Mouse (Mus musculus) myocyte (in vitro differentiated cells): ENCODE measurements at regions not wholly inside any gene's neighbourhood (a gene's known extent, or its start where the extent isn't known, plus 50 kb on each side); places are given as distances from the start of the nearest gene placed in this dataset.
A peak's percentile ranks its signal among the peaks of the same experiment; 100 is the strongest.

Experiments used
- H3K27me3 ChIP-seq: one replicate; pipeline ENCODE4 v1.6.1; 2011; ENCODE audit not compliant: control insufficient read depth, insufficient read depth, insufficient read length
- H3K36me3 ChIP-seq: one replicate; pipeline ENCODE4 v1.6.1; 2011; ENCODE audit not compliant: control insufficient read depth, insufficient read depth
- H3K4me2 ChIP-seq: one replicate; pipeline ENCODE4 v1.6.1; 2011; ENCODE audit warnings: low read depth, control low read depth
- H3K4me3 ChIP-seq: one replicate; pipeline ENCODE4 v1.5.1; 2011; ENCODE audit warnings: mild to moderate bottlenecking, control low read depth, moderate library complexity
- H3K79me2 ChIP-seq: one replicate; pipeline ENCODE4 v1.6.1; 2011; ENCODE audit not compliant: control insufficient read depth, insufficient read depth
- H3ac ChIP-seq: one replicate; pipeline ENCODE4 v1.6.1; 2011; ENCODE audit not compliant: control insufficient read depth, insufficient read length
- CEBPB ChIP-seq: IDR thresholded peaks from 2 replicates; pipeline ENCODE4 v1.6.1; 2011; ENCODE audit warnings: mild to moderate bottlenecking, moderate library complexity; ENCODE audit not compliant: poor library complexity, insufficient read depth, severe bottlenecking
- E2F4 ChIP-seq: IDR thresholded peaks from one replicate; pipeline ENCODE4 v1.6.1; 2011; ENCODE audit warnings: mild to moderate bottlenecking, control low read depth, moderate library complexity; ENCODE audit not compliant: insufficient read depth
- MAX ChIP-seq: IDR thresholded peaks from one replicate; pipeline ENCODE4 v1.6.1; 2011; ENCODE audit warnings: low read depth, mild to moderate bottlenecking, control low read depth
- MYOD1 ChIP-seq, 3 experiments: IDR thresholded peaks; one replicate each; pipeline ENCODE4 v1.6.1; 2011; ENCODE audit warnings: control low read depth in 2 of 3, low read depth in 2 of 3, mild to moderate bottlenecking in 2 of 3, moderate library complexity in 1 of 3; ENCODE audit not compliant: insufficient read length in 2 of 3, control insufficient read depth in 1 of 3
- MYOG ChIP-seq, 3 experiments: IDR thresholded peaks; one replicate each; pipeline ENCODE4 v1.6.1; 2011; ENCODE audit warnings: control low read depth in 2 of 3, low read depth in 2 of 3, mild to moderate bottlenecking in 2 of 3; ENCODE audit not compliant: insufficient read length in 2 of 3, control insufficient read depth in 1 of 3, insufficient read depth in 1 of 3
- POLR2A ChIP-seq: IDR thresholded peaks from one replicate; pipeline ENCODE4 v1.6.1; 2011; ENCODE audit warnings: low read depth, mild to moderate bottlenecking, control low read depth, moderate library complexity; ENCODE audit not compliant: insufficient read length
- POLR2AphosphoS2 ChIP-seq: IDR thresholded peaks from one replicate; pipeline ENCODE4 v1.6.1; 2011; ENCODE audit warnings: low read depth, control low read depth; ENCODE audit not compliant: insufficient read length
- REST ChIP-seq: IDR thresholded peaks from one replicate; pipeline ENCODE4 v1.6.1; 2011; ENCODE audit warnings: mild to moderate bottlenecking, control low read depth, moderate library complexity; ENCODE audit not compliant: insufficient read depth, insufficient read length
- SRF ChIP-seq: IDR thresholded peaks from one replicate; pipeline ENCODE4 v1.6.1; 2011; ENCODE audit warnings: low read depth; ENCODE audit not compliant: control insufficient read depth, insufficient read length
- TCF12 ChIP-seq: IDR thresholded peaks from one replicate; pipeline ENCODE4 v1.6.1; 2011; ENCODE audit warnings: mild to moderate bottlenecking, control low read depth; ENCODE audit not compliant: poor library complexity, insufficient read depth, severe bottlenecking
- TCF3 ChIP-seq: IDR thresholded peaks from one replicate; pipeline ENCODE4 v1.6.1; 2011; ENCODE audit warnings: low read depth, control low read depth; ENCODE audit not compliant: insufficient read length
- USF1 ChIP-seq: IDR thresholded peaks from one replicate; pipeline ENCODE4 v1.6.1; 2011; ENCODE audit warnings: low read depth, mild to moderate bottlenecking, control low read depth, moderate library complexity

DNA sequence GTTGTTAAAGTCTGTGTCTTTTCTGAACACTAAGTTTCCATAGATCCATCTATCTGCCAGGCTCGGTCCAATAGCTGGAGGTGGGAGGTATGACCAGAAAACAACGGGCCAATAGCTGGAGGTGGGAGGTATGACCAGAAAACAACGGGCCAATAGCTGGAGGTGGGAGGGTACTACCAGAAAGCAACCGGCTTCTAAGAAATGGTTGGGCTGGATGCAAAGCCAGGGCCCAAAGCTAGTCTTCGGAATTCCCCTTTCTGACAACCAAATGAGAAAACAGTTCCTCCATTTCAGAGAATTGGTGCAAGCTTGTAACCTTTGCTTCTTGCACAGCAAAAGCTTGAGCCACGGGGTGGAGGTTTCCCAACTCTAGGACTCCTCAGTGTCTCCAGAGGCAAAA, 147.1 kb upstream of the 1600014C23Rik start:
- Histone ChIP-seq H3K36me3 (no peaks in the 10 kb centered on the region), H3K79me2 (no peaks in the 10 kb centered on the region), H3ac (no peak overlapping the region), H3K27me3 (no peaks in the 10 kb centered on the region), H3K4me2 (no peak overlapping the region), H3K4me3 (no peak overlapping the region)
- TF ChIP-seq POLR2AphosphoS2, result no peak
- TF ChIP-seq REST, result no peak
- no peak for TF ChIP-seq CEBPB
- TF ChIP-seq POLR2A, result no peak
- TF ChIP-seq MYOG (IDR thresholded peaks at IDR 0.05; ENCODE audit: control insufficient read depth in 1 of 3, insufficient read depth in 1 of 3, insufficient read length in 2 of 3, low read depth in 2 of 3), result no peak
- no peak for TF ChIP-seq SRF
- no peak for TF ChIP-seq MAX
- no peak for TF ChIP-seq TCF3
- no peak for TF ChIP-seq E2F4
- TF ChIP-seq TCF12, result no peak
- TF ChIP-seq MYOD1 (IDR thresholded peaks at IDR 0.05; ENCODE audit: control insufficient read depth in 1 of 3, insufficient read length in 2 of 3, low read depth in 2 of 3), result no peak
- no peak for TF ChIP-seq USF1

DNA sequence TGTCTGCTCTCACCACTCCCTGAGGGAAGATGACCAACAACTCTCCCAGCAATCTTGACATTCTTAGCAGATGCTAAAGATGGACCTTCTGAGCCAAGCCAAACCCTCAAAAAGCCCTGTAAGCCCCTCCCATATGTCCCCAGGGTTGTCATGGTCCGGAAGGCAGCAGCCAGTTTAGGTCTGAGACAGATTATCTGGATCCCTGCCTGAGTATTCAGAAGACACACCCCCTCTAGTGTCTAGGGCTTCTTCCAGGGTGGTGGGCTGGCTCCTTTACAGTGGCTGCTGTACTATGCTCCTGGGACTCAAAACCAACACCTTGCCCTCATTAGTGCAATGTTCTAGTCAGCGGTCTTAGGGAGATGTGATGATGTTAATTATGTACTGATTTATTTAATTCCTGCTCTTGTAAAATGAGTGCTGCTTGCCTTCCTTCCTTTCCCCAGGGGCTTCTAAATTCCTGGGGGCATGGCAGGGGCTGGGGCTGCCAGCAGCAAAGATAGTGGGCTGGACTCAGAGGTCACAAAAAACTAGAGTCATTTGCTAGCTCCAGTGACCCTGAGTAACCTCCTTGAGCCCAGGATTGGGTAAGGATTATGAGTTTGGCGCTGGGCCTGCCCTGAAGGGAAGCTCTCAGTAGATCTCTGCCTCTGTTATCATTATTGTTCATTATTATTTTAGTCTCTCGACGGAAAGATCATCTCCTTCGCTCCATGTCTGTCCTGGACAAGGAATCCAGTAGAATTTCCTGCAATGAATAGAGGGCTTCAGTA, 146.0 kb upstream of the 1600014C23Rik start:
- H3ac ChIP-seq, result no peak overlapping the region
- no peak for TF ChIP-seq TCF3
- TF ChIP-seq MAX, result no peak
- no peak overlapping the region for H3K4me2 ChIP-seq

GRCm38 (mm10) chr17:45878394-45878793, 144.8 kb upstream of the 1600014C23Rik start:
- TF ChIP-seq REST (no peak), CEBPB (no peak)
- no peak overlapping the region for H3K4me2 ChIP-seq
- H3K36me3 ChIP-seq, result no peaks in the 10 kb centered on the region
- no peaks in the 10 kb centered on the region for H3K27me3 ChIP-seq
- H3K4me3 ChIP-seq, result no peak overlapping the region
- no peaks in the 10 kb centered on the region for H3K79me2 ChIP-seq
- H3ac ChIP-seq, result no peak overlapping the region

More for the DNA sequence above, 146.0 kb upstream of the 1600014C23Rik start:
- no peaks in the 10 kb centered on the region for H3K79me2 ChIP-seq
- H3K4me3 ChIP-seq, result no peak overlapping the region
- H3K27me3 ChIP-seq, result no peaks in the 10 kb centered on the region
- H3K36me3 ChIP-seq, result no peaks in the 10 kb centered on the region

DNA sequence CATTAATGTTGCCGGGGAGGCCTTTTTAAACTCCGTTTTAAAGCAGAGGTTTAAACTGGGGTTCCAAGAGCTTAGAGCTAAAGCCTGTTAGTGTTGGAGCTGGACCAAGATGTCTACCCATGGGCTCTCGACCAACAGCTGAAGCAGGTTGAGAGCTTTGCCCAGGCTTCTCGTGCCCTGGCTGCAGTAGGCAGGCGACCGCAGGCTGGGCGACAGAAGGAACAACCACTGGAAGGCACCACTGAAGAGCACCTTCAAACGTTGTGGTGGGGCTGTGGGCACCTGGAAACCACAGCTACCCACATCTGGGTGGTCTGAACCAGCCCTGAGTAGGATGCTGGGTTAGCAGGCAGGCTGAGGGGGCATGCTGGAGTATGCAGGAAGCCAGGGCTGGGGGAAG, 141.7 kb upstream of the 1600014C23Rik start:
- no peak for TF ChIP-seq MYOG (IDR thresholded peaks at IDR 0.05; ENCODE audit: control insufficient read depth in 1 of 3, insufficient read depth in 1 of 3, insufficient read length in 2 of 3, low read depth in 2 of 3)
- no peak for TF ChIP-seq MAX
- no peak for TF ChIP-seq TCF12
- TF ChIP-seq TCF3, result no peak
- TF ChIP-seq POLR2A, result no peak
- no peak for TF ChIP-seq POLR2AphosphoS2
- TF ChIP-seq CEBPB, result no peak
- no peak for TF ChIP-seq REST
- TF ChIP-seq USF1, result no peak
- TF ChIP-seq MYOD1 (IDR thresholded peaks at IDR 0.05; ENCODE audit: control insufficient read depth in 1 of 3, insufficient read length in 2 of 3, low read depth in 2 of 3), result no peak
- TF ChIP-seq SRF, result no peak
- no peak for TF ChIP-seq E2F4
- Histone ChIP-seq H3K79me2 (no peaks in the 10 kb centered on the region), H3K36me3 (no peaks in the 10 kb centered on the region), H3K4me2 (no peak overlapping the region), H3K27me3 (no peaks in the 10 kb centered on the region), H3ac (no peak overlapping the region), H3K4me3 (no peak overlapping the region)

- peak; percentile 7 for TF ChIP-seq POLR2A
- TF ChIP-seq MAX, result no peak
- H3K4me2 ChIP-seq, result peak overlapping the region; percentile 65
- H3ac ChIP-seq, result no peak overlapping the region
- H3K4me3 ChIP-seq, result no peak overlapping the region
- no peaks in the 10 kb centered on the region for H3K27me3 ChIP-seq
- H3K79me2 ChIP-seq, result no peaks in the 10 kb centered on the region
- H3K36me3 ChIP-seq, result no peaks in the 10 kb centered on the region
These were observed 140.4 kb upstream of the 1600014C23Rik start for GRCm38 (mm10) chr17:45873996-45874395.

GRCm38 (mm10) chr17:45873200-45873955, 139.7 kb upstream of the 1600014C23Rik start:
- Histone ChIP-seq H3K4me2 (peak overlapping the region; percentile 65), H3K4me3 (no peak overlapping the region), H3K36me3 (no peaks in the 10 kb centered on the region), H3K79me2 (no peaks in the 10 kb centered on the region), H3ac (no peak overlapping the region), H3K27me3 (no peaks in the 10 kb centered on the region)
- TF ChIP-seq MAX (no peak), TCF12 (peak; percentile 21), POLR2AphosphoS2 (no peak), TCF3 (no peak), USF1 (no peak), MYOD1 (IDR thresholded peaks at IDR 0.05; ENCODE audit: control insufficient read depth in 1 of 3, insufficient read length in 2 of 3, low read depth in 2 of 3) (peak in 1 of 3 experiments; percentile 47), E2F4 (no peak), REST (no peak), CEBPB (peak; percentile 96), SRF (no peak), POLR2A (no peak), MYOG (IDR thresholded peaks at IDR 0.05; ENCODE audit: control insufficient read depth in 1 of 3, insufficient read depth in 1 of 3, insufficient read length in 2 of 3, low read depth in 2 of 3) (peak in 1 of 3 experiments; percentile 73)
